Mouse (Mus musculus): ENCODE data around the gene Nthl1. TPM values are rescaled to one million over a fixed set of nuclear protein-coding genes. Genes with fewer than 3 reads are reported as not detected.

Nthl1 gene
- polyA plus RNA-seq, 1 experiment from 2014 or later = 10.5 TPM

- Histone ChIP-seq H3K4me1 (no peaks in the 10 kb centered on the region), H3K9ac (no peak overlapping the region), H3K4me2 (replicated peaks) (no peak overlapping the region), H3K9me3 (no peaks in the 10 kb centered on the region), H3K36me3 (peaks cover 56% of the 10 kb centered on the region), H3K27ac (no peak overlapping the region), H3K4me3 (no peak overlapping the region), H3K27me3 (replicated peaks) (no peaks in the 10 kb centered on the region)
- 90% methylated on average over 24 of the region's 24 CpGs for WGBS
- ATAC-seq (ENCODE audit: low FRiP score, low read depth) = no peak
These were observed 45.1 kb downstream of the Nthl1 start for GRCm38 (mm10) chr17:24677500-24678080.

DNA sequence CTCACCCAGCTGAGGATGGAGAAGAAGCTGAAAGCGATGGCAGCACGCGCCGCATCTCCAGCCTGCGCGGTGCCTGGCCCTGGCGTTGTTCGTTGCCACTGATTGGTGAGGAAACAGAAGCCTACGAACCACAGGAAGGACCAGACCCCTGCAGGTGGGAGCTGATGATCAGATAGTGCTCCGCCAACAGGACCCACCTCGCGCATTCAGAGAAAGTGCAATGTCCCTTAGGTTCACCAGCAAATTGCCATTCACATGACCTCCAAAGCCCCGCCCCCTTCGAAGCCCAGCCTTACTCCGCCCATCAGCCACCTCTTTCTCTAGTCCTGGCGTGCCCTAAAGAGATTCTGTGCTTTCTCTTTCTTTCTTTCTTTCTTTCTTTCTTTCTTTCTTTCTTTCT, 54.0 kb downstream of the Nthl1 start:
- no peaks in the 10 kb centered on the region for H3K9me3 ChIP-seq
- no peak for ATAC-seq (ENCODE audit: low FRiP score, low read depth)
- no peak overlapping the region for H3K27ac ChIP-seq
- no peak overlapping the region for H3K4me3 ChIP-seq
- 26% methylated on average over 16 of the region's 16 CpGs for WGBS
- H3K4me2 ChIP-seq (replicated peaks) = peak overlapping the region; percentile 30
- H3K4me1 ChIP-seq = peaks cover 13% of the 10 kb centered on the region
- peaks cover 10% of the 10 kb centered on the region for H3K36me3 ChIP-seq
- peaks cover 43% of the 10 kb centered on the region for H3K27me3 ChIP-seq (replicated peaks)
- no peak overlapping the region for H3K9ac ChIP-seq

GRCm38 (mm10) chr17:24687146-24687595, 54.7 kb downstream of the Nthl1 start:
- peaks cover 13% of the 10 kb centered on the region for H3K4me1 ChIP-seq
- peak overlapping the region; percentile 56 for H3K4me2 ChIP-seq (replicated peaks)
- H3K4me3 ChIP-seq = peak overlapping the region; percentile 26; the same call in 1 of the 2 replicates
- ATAC-seq (ENCODE audit: low FRiP score, low read depth) = no peak
- peak overlapping the region; percentile 27; the same call in 1 of the 2 replicates for H3K27ac ChIP-seq
- H3K9me3 ChIP-seq = no peaks in the 10 kb centered on the region
- peaks cover 43% of the 10 kb centered on the region for H3K27me3 ChIP-seq (replicated peaks)
- peaks cover 7% of the 10 kb centered on the region for H3K36me3 ChIP-seq
- H3K9ac ChIP-seq = 0 out of 2 replicates have a peak overlapping the region, but pooled peaks have one; percentile 21
- WGBS = 1% methylated on average over 25 of the region's 25 CpGs

- Histone ChIP-seq H3K36me3 (peaks cover 10% of the 10 kb centered on the region; the same call in 1 of the 2 replicates), H3K9ac (0 out of 2 replicates have a peak overlapping the region, but pooled peaks have one; percentile 21), H3K27ac (peak overlapping the region; percentile 27; the same call in 1 of the 2 replicates), H3K27me3 (replicated peaks) (peaks cover 43% of the 10 kb centered on the region), H3K4me2 (replicated peaks) (peak overlapping the region; percentile 56), H3K9me3 (no peaks in the 10 kb centered on the region), H3K4me1 (peaks cover 13% of the 10 kb centered on the region), H3K4me3 (peak overlapping the region; percentile 26; the same call in 1 of the 2 replicates)
- WGBS = 23% methylated on average over 23 of the region's 23 CpGs
- ATAC-seq (ENCODE audit: low FRiP score, low read depth) = no peak
These were observed 55.1 kb downstream of the Nthl1 start for GRCm38 (mm10) chr17:24687599-24687998.

Small RNAs within 50 kb of the gene (microRNA-seq; reads per million reads assigned to microRNA genes)
- not detected for gene Gm24589

Other genes starting within 250 kb of the Nthl1 start
- gene Rnps1, start 218.1 kb upstream of the Nthl1 start, polyA plus RNA-seq (2016; fragmentation: Nextera tagmentation; extraction: Ambion mirVana) = 333 and 341 TPM in 2 replicates
- gene Eci1, start 206.0 kb upstream of the Nthl1 start, polyA plus RNA-seq (2016; fragmentation: Nextera tagmentation; extraction: Ambion mirVana) = 58.0 and 67.9 TPM in 2 replicates
- 3.4 and 4.4 TPM in 2 replicates for gene Dnase1l2, start 189.6 kb upstream of the Nthl1 start, polyA plus RNA-seq (2016; fragmentation: Nextera tagmentation; extraction: Ambion mirVana)
- gene E4f1, start 162.4 kb upstream of the Nthl1 start, polyA plus RNA-seq (2016; fragmentation: Nextera tagmentation; extraction: Ambion mirVana) = 37.9 and 38.5 TPM in 2 replicates
- 58.6 and 62.7 TPM in 2 replicates for gene Pgp, start 162.3 kb upstream of the Nthl1 start, polyA plus RNA-seq (2016; fragmentation: Nextera tagmentation; extraction: Ambion mirVana)
- gene Bricd5, start 158.8 kb upstream of the Nthl1 start, polyA plus RNA-seq (2016; fragmentation: Nextera tagmentation; extraction: Ambion mirVana) = 0.28 TPM in 2 replicates
- 33.8 and 34.9 TPM in 2 replicates for gene Mlst8, start 153.6 kb upstream of the Nthl1 start, polyA plus RNA-seq (2016; fragmentation: Nextera tagmentation; extraction: Ambion mirVana)
- gene Caskin1, start 144.1 kb upstream of the Nthl1 start, polyA plus RNA-seq (2016; fragmentation: Nextera tagmentation; extraction: Ambion mirVana) = 23.2 and 25.4 TPM in 2 replicates
- 83.4 and 84.0 TPM in 2 replicates for gene Traf7, start 104.7 kb upstream of the Nthl1 start, polyA plus RNA-seq (2016; fragmentation: Nextera tagmentation; extraction: Ambion mirVana)
- gene Rab26, start 98.5 kb upstream of the Nthl1 start, polyA plus RNA-seq (2016; fragmentation: Nextera tagmentation; extraction: Ambion mirVana) = 1.6 and 2.2 TPM in 2 replicates
- gene Pkd1, start 82.8 kb upstream of the Nthl1 start, polyA plus RNA-seq (2016; fragmentation: Nextera tagmentation; extraction: Ambion mirVana) = 23.0 and 26.5 TPM in 2 replicates
- 66.5 and 75.0 TPM in 2 replicates for gene Tsc2, start 50 bp upstream of the Nthl1 start, polyA plus RNA-seq (2016; fragmentation: Nextera tagmentation; extraction: Ambion mirVana)
- gene Slc9a3r2, start 17.6 kb downstream of the Nthl1 start, polyA plus RNA-seq (2016; fragmentation: Nextera tagmentation; extraction: Ambion mirVana) = 36.9 and 37.7 TPM in 2 replicates
- gene Npw, start 25.8 kb downstream of the Nthl1 start, polyA plus RNA-seq (2016; fragmentation: Nextera tagmentation; extraction: Ambion mirVana) = not detected in 2 replicates
- gene Zfp598, start 37.0 kb downstream of the Nthl1 start, polyA plus RNA-seq (2016; fragmentation: Nextera tagmentation; extraction: Ambion mirVana) = 24.1 and 27.2 TPM in 2 replicates
- 42.3 and 43.3 TPM in 2 replicates for gene Syngr3, start 57.3 kb downstream of the Nthl1 start, polyA plus RNA-seq (2016; fragmentation: Nextera tagmentation; extraction: Ambion mirVana)
- 40.2 and 41.9 TPM in 2 replicates for gene Gfer, start 63.5 kb downstream of the Nthl1 start, polyA plus RNA-seq (2016; fragmentation: Nextera tagmentation; extraction: Ambion mirVana)
- gene Noxo1, start 63.6 kb downstream of the Nthl1 start, polyA plus RNA-seq (2016; fragmentation: Nextera tagmentation; extraction: Ambion mirVana) = 2.4 and 3.0 TPM in 2 replicates
- gene Tbl3, start 75.0 kb downstream of the Nthl1 start, polyA plus RNA-seq (2016; fragmentation: Nextera tagmentation; extraction: Ambion mirVana) = 91.5 and 95.3 TPM in 2 replicates
- not detected in 2 replicates for gene Rnf151, start 85.4 kb downstream of the Nthl1 start, polyA plus RNA-seq (2016; fragmentation: Nextera tagmentation; extraction: Ambion mirVana)
- 826 and 871 TPM in 2 replicates for gene Rps2, start 85.4 kb downstream of the Nthl1 start, polyA plus RNA-seq (2016; fragmentation: Nextera tagmentation; extraction: Ambion mirVana)
- gene Ndufb10, start 91.8 kb downstream of the Nthl1 start, polyA plus RNA-seq (2016; fragmentation: Nextera tagmentation; extraction: Ambion mirVana) = 230 and 240 TPM in 2 replicates
- not detected in 2 replicates for gene Rpl3l, start 95.1 kb downstream of the Nthl1 start, polyA plus RNA-seq (2016; fragmentation: Nextera tagmentation; extraction: Ambion mirVana)
- 23.3 and 24.8 TPM in 2 replicates for gene Msrb1, start 104.0 kb downstream of the Nthl1 start, polyA plus RNA-seq (2016; fragmentation: Nextera tagmentation; extraction: Ambion mirVana)
- 0.62 and 0.69 TPM in 2 replicates for gene Hs3st6, start 120.3 kb downstream of the Nthl1 start, polyA plus RNA-seq (2016; fragmentation: Nextera tagmentation; extraction: Ambion mirVana)
- not detected in 2 replicates for gene Meiob, start 171.6 kb downstream of the Nthl1 start, polyA plus RNA-seq (2016; fragmentation: Nextera tagmentation; extraction: Ambion mirVana)
- gene Hagh, start 207.5 kb downstream of the Nthl1 start, polyA plus RNA-seq (2016; fragmentation: Nextera tagmentation; extraction: Ambion mirVana) = 37.5 and 40.0 TPM in 2 replicates
- 18.2 and 18.7 TPM in 2 replicates for gene Fahd1, start 217.7 kb downstream of the Nthl1 start, polyA plus RNA-seq (2016; fragmentation: Nextera tagmentation; extraction: Ambion mirVana)
- 0.28 and 0.32 TPM in 2 replicates for gene Igfals, start 233.3 kb downstream of the Nthl1 start, polyA plus RNA-seq (2016; fragmentation: Nextera tagmentation; extraction: Ambion mirVana)

Measured in neural tube, embryonic 12.5 days (tissue).